Mouse (Mus musculus): ENCODE measurements around the gene Sult2a2.
"Not testable (repeated sequence)": the region's sequence is repeated elsewhere in the genome, so short reads cannot be mapped to it uniquely, and the experiment has no call there.

Sult2a2 gene

DNA sequence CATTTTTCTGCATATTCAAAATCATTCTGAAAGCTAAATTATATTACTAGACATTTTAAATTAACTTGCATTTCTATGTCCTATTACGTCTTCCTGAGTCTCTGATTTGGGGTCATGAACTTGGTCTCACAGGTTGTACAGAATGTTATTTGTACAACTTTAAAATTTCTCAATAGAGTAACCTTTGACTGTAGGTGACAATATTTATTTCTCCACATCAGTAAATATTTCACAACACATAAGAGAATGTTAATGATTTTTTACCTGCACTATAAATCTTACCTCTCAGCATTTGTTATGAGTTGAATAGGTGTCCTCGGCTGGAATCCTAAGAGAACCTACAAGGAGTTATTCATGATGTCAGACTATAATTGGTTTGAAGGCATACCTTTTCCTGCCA is at the start of gene Sult2a2:
TSS of gene Sult2a2 (plus strand) at position 301 of the 400 bp plus-strand sequence.
- not testable (repeated sequence) for DNase-seq (ENCODE audit: low read depth, low spot score)

DNA sequence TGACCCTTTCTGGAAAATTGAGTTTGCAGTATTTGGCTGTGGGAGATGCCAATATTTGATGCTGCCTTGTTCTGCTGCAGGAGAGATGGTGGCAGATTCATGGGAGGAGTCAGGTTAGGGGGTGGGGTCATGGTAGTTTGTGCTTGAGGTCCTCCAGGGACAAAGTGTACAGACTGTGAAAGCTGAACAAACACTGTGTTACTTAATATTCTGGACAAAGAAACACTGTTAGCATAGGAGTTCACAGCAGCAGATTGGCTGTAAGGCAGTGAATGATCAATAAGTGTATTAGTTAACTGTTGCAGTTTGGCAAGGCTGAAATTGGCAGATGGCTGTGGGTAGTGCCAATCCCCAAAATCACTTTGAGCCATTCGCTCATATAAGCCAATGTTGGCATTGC is 80.6 kb downstream of the Sult2a2 start:
- no peak for DNase-seq (ENCODE audit: low read depth, low spot score)
